Mouse (Mus musculus) ES-CJ7 (cell line): ENCODE measurements around the gene Tnnc1.

ENCODE experiments used
- DNase-seq: peaks from one replicate; pipeline ENCODE4 v3.0.0; 2011; ENCODE audit warnings: low read depth, low spot score

Gene Tnnc1

GRCm38 (mm10) chr14:31252091-31252490 is 44.0 kb downstream of the Tnnc1 start:
- DNase-seq: no peak

DNA sequence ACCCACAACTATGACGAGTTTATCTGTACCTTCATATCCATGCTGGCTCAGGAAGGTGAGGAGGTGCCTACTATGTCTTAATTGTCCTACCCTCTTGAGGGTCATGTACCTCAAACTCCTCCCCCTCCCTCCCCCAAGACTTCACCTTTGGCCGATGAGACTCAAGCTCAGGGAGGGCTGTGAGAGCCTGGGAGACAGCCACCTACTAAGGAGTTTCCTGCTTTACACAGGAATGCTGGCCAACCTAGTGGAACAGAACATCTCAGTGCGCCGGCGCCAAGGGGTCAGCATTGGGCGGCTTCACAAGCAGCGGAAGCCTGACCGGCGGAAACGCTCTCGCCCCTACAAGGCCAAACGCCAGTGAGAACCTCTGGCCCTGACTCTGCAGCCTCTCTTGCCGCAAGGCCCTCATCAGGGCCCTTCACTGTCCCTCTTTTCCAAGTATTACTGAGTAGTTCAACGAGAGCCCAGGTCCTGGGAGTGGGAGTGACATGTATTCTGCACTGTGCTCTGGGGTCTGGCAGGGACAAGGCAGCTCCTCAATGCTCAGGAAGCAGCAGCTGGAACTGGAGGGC is 50.5 kb downstream of the Tnnc1 start:
- no peak for DNase-seq

GRCm38 (mm10) chr14:31260374-31260773 is 52.3 kb downstream of the Tnnc1 start:
- no peak for DNase-seq

GRCm38 (mm10) chr14:31260932-31261331 is 52.8 kb downstream of the Tnnc1 start:
- DNase-seq: no peak
